Mouse (Mus musculus): ENCODE results near the gene Cacna1c. TPM values are rescaled to one million over a fixed set of nuclear protein-coding genes. Genes with fewer than 3 reads are reported as not detected.

Gene Cacna1c
- polyA plus RNA-seq, 1 experiment from 2014 or later = 4.7 TPM

DNA sequence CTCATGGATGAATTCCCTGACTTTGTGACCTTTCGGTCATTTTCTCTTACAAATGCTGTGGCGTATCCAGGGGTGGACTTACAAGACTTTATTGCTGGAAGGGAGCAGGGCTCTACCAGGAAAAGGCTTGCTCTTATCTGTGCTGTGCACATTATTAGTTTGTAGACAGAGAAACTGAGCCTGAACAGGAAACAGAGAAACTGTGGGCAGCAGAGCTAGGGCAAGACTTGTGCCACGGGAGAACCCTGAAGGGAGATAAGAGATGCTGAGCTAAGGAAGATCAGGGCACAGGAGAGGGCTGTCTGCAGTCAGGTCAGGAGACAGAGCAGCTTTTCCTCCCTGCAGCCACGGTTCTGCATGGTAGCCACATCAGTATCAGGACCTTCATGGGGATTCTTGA, 425.1 kb downstream of the Cacna1c start:
- Histone ChIP-seq H3K36me3 (ENCODE audit: control insufficient read depth, insufficient read depth, low read length) (peaks cover 6% of the 10 kb centered on the region; the same call in 1 of the 2 replicates), H3K4me2 (ENCODE audit: low read length) (no peak overlapping the region), H3K4me3 (ENCODE audit: low read length) (no peak overlapping the region), H3K9ac (ENCODE audit: low read depth, low read length) (no peak overlapping the region), H3K4me1 (ENCODE audit: control insufficient read depth, insufficient read depth, low read depth, low read length) (no peaks in the 10 kb centered on the region), H3K9me3 (ENCODE audit: control insufficient read depth, low read length) (no peaks in the 10 kb centered on the region; the same call in 1 of the 2 replicates), H3K27me3 (replicated peaks; ENCODE audit: control insufficient read depth, insufficient read depth, low read length) (no peaks in the 10 kb centered on the region), H3K27ac (ENCODE audit: low read depth, low read length) (no peak overlapping the region)
- no peak for ATAC-seq
- 87% methylated on average over 4 of the region's 4 CpGs for WGBS

DNA sequence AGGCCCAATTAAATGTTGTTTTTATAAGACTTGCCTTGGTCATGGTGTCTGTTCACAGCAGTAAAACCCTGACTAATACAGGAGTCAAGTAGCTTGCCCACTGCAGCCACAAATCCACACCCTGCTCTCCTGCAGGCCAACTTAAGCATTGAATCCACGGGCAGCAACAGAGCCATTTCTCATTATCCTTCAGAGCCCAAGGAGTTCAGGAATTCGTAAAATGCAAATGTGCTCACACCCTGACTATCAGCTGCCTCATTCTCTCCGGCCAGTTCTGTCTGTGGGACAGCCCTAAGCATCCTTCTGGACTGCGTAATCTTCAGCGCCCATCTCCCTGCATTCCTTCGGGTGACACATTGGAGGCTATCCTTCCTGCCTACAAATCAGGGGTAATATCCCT, 425.8 kb downstream of the Cacna1c start:
- Histone ChIP-seq H3K9me3 (ENCODE audit: control insufficient read depth, low read length) (no peaks in the 10 kb centered on the region; the same call in 1 of the 2 replicates), H3K36me3 (ENCODE audit: control insufficient read depth, insufficient read depth, low read length) (peaks cover 6% of the 10 kb centered on the region; the same call in 1 of the 2 replicates), H3K4me3 (ENCODE audit: low read length) (no peak overlapping the region), H3K4me2 (ENCODE audit: low read length) (no peak overlapping the region), H3K4me1 (ENCODE audit: control insufficient read depth, insufficient read depth, low read depth, low read length) (no peaks in the 10 kb centered on the region), H3K27me3 (replicated peaks; ENCODE audit: control insufficient read depth, insufficient read depth, low read length) (no peaks in the 10 kb centered on the region), H3K27ac (ENCODE audit: low read depth, low read length) (no peak overlapping the region), H3K9ac (ENCODE audit: low read depth, low read length) (no peak overlapping the region)
- WGBS = 78% methylated on average over 6 of the region's 6 CpGs
- no peak for ATAC-seq

DNA sequence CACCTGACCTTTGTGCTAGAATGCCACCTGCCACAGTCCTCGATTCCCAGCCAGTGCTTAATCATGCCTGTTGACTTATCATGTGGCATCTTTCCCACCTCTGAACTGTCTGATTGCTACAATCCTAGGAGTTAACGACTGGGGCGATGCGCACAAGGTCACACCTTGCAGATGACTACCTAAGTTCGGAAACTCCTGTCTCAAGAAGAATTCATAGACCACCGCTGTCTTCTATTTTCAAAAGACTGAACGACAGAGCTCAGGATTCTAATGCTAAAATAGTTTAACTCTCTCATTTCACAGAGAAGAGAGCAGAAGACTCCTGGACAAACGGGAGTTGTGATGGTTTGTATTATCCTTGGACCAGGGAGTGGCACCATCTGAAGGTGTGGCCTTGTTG, 426.4 kb downstream of the Cacna1c start:
- 93% methylated on average over 8 of the region's 8 CpGs for WGBS
- Histone ChIP-seq H3K27ac (ENCODE audit: low read depth, low read length) (no peak overlapping the region), H3K4me1 (ENCODE audit: control insufficient read depth, insufficient read depth, low read depth, low read length) (no peaks in the 10 kb centered on the region), H3K4me2 (ENCODE audit: low read length) (no peak overlapping the region), H3K9ac (ENCODE audit: low read depth, low read length) (no peak overlapping the region), H3K9me3 (ENCODE audit: control insufficient read depth, low read length) (no peaks in the 10 kb centered on the region), H3K4me3 (ENCODE audit: low read length) (no peak overlapping the region), H3K27me3 (replicated peaks; ENCODE audit: control insufficient read depth, insufficient read depth, low read length) (no peaks in the 10 kb centered on the region), H3K36me3 (ENCODE audit: control insufficient read depth, insufficient read depth, low read length) (peaks cover under 1% of the 10 kb centered on the region; the same call in 1 of the 2 replicates)
- no peak for ATAC-seq

GRCm38 (mm10) chr6:118767698-118768097, 428.5 kb downstream of the Cacna1c start:
- WGBS = 83% methylated on average over 6 of the region's 6 CpGs
- Histone ChIP-seq H3K36me3 (ENCODE audit: control insufficient read depth, insufficient read depth, low read length) (no peaks in the 10 kb centered on the region), H3K27ac (ENCODE audit: low read depth, low read length) (no peak overlapping the region), H3K4me3 (ENCODE audit: low read length) (no peak overlapping the region), H3K9me3 (ENCODE audit: control insufficient read depth, low read length) (no peaks in the 10 kb centered on the region), H3K27me3 (replicated peaks; ENCODE audit: control insufficient read depth, insufficient read depth, low read length) (no peaks in the 10 kb centered on the region), H3K4me2 (ENCODE audit: low read length) (no peak overlapping the region), H3K9ac (ENCODE audit: low read depth, low read length) (no peak overlapping the region), H3K4me1 (ENCODE audit: control insufficient read depth, insufficient read depth, low read depth, low read length) (no peaks in the 10 kb centered on the region)
- ATAC-seq = no peak

DNA sequence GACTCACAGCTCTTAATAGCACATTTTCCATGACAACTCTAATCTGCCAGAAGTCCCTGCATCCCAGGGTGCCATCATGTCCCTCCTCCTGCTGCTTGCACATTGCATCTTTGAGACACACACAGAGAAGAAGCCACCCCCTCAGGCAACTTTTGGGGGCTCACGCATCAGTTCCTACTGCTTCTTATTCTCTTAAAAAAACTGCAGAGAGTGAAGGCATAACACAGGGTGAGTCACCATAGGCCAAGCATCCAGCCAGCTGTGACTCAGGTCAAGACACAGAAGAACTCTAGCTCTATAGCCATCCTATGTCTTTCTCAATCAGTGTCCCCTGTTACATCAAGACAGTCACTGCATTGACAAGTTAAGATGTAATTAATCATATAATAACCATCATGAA, 431.0 kb downstream of the Cacna1c start:
- no peaks in the 10 kb centered on the region for H3K27me3 ChIP-seq (replicated peaks; ENCODE audit: control insufficient read depth, insufficient read depth, low read length)
- no peak overlapping the region for H3K9ac ChIP-seq (ENCODE audit: low read depth, low read length)
- H3K4me3 ChIP-seq (ENCODE audit: low read length) = no peak overlapping the region
- ATAC-seq = no peak
- 75% methylated on average over 1 of the region's 1 CpGs for WGBS
- H3K9me3 ChIP-seq (ENCODE audit: control insufficient read depth, low read length) = no peaks in the 10 kb centered on the region
- H3K4me1 ChIP-seq (ENCODE audit: control insufficient read depth, insufficient read depth, low read depth, low read length) = no peaks in the 10 kb centered on the region
- H3K27ac ChIP-seq (ENCODE audit: low read depth, low read length) = no peak overlapping the region
- no peaks in the 10 kb centered on the region for H3K36me3 ChIP-seq (ENCODE audit: control insufficient read depth, insufficient read depth, low read length)
- no peak overlapping the region for H3K4me2 ChIP-seq (ENCODE audit: low read length)

GRCm38 (mm10) chr6:118759015-118759414, 437.2 kb downstream of the Cacna1c start:
- H3K9me3 ChIP-seq (ENCODE audit: control insufficient read depth, low read length) = no peaks in the 10 kb centered on the region
- H3K27ac ChIP-seq (ENCODE audit: low read depth, low read length) = no peak overlapping the region
- no peaks in the 10 kb centered on the region for H3K27me3 ChIP-seq (replicated peaks; ENCODE audit: control insufficient read depth, insufficient read depth, low read length)
- no peak overlapping the region for H3K9ac ChIP-seq (ENCODE audit: low read depth, low read length)
- H3K4me3 ChIP-seq (ENCODE audit: low read length) = no peak overlapping the region
- no peak for ATAC-seq
- H3K36me3 ChIP-seq (ENCODE audit: control insufficient read depth, insufficient read depth, low read length) = no peaks in the 10 kb centered on the region
- no peak overlapping the region for H3K4me2 ChIP-seq (ENCODE audit: low read length)
- no peaks in the 10 kb centered on the region; the same call in 1 of the 2 replicates for H3K4me1 ChIP-seq (ENCODE audit: control insufficient read depth, insufficient read depth, low read depth, low read length)
- 87% methylated on average over 5 of the region's 5 CpGs for WGBS

DNA sequence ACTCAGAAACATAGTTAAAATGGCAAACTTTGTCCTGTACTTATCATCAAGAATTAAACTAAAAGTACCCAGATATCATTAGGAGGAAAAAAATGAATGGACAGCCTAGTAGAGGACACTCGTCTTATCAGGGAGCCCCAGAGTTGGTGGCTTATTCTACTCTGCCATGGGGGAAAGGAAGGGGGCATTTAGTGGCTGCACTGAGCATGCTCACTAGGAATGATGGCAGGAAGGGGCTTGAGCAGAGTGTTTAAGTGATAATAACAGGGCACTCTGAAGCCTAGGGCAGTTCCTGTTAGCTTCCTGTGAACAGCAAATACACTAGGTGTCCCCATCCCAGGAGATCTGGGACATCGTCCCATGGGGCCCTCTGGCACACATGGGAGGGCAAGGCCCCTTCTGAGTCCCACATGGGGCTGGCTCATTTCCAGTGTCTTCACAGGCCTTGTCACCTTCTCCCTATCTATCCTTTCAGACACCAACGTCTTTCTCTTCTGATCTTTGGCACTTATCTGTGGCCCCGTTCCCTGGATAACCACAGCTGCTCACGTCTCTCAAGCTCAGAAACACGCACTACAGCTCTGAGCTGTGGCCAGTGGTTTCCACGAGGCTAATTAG, 437.8 kb downstream of the Cacna1c start:
- 0 out of 2 replicates have a peak, but pooled peaks have one; percentile 12 for ATAC-seq
- no peak overlapping the region for H3K4me2 ChIP-seq (ENCODE audit: low read length)
- no peak overlapping the region for H3K4me3 ChIP-seq (ENCODE audit: low read length)
- 62% methylated on average over 7 of the region's 7 CpGs for WGBS
- no peak overlapping the region for H3K27ac ChIP-seq (ENCODE audit: low read depth, low read length)
- H3K9me3 ChIP-seq (ENCODE audit: control insufficient read depth, low read length) = no peaks in the 10 kb centered on the region
- H3K27me3 ChIP-seq (replicated peaks; ENCODE audit: control insufficient read depth, insufficient read depth, low read length) = no peaks in the 10 kb centered on the region
- peaks cover 4% of the 10 kb centered on the region; the same call in 1 of the 2 replicates for H3K4me1 ChIP-seq (ENCODE audit: control insufficient read depth, insufficient read depth, low read depth, low read length)
- H3K36me3 ChIP-seq (ENCODE audit: control insufficient read depth, insufficient read depth, low read length) = no peaks in the 10 kb centered on the region
- no peak overlapping the region for H3K9ac ChIP-seq (ENCODE audit: low read depth, low read length)

DNA sequence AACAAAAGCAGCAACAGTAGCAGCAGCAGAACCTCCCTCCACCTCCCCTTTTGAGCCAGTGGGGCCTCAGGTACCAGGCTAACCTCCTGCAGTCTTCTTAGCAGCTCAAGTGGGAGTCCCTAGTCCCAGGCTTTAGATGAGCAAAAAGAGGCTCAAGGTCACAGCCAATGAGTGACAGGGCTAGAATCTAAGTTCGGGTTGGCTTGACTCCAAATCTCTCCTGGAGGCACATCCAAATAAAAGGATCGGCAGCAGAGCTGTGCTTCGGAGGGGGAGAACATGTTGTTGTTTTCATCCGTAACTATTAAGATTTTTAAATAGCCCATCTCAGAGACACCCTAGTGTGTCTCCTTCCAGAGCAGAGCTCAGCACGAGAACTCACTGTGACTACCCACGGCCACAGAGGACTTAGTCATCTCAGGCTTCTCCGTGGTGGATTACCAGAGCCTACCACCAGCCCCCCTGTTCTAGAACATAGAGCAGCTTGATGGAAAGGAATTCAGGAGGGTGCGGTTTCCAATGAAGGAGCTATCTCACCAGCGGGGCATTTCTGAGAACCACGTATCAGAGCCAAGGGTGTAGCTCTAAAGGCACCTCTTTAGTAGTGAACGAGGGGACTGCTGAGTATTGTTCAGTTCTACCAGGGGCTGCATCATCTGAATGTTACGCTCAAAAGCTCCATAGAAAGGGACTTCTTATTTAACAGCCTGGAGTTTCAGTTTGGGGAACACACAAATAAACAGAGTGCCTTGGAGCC, 438.5 kb downstream of the Cacna1c start:
- no peaks in the 10 kb centered on the region for H3K9me3 ChIP-seq (ENCODE audit: control insufficient read depth, low read length)

DNA sequence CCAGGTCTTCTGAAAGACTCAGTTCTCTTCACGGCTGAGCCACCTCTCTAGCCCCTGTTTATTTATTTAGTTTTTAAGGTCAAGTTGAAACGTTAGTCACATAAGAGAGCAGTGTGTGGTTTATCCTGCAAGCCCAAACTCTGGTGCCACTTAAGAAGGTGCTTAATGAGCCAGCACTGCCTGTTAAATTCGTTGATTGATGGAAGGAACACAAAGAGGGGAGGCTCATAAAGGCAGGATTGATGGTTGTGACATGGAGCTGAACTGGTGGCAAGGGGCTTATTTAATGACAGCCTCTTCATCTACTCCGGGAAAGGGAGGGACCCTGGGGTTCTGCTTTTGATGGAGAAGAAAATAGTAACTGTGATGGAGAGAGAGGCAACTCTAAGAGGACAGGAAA, 439.7 kb downstream of the Cacna1c start:
- peaks cover 4% of the 10 kb centered on the region; the same call in 1 of the 2 replicates for H3K4me1 ChIP-seq (ENCODE audit: control insufficient read depth, insufficient read depth, low read depth, low read length)
- H3K27me3 ChIP-seq (replicated peaks; ENCODE audit: control insufficient read depth, insufficient read depth, low read length) = no peaks in the 10 kb centered on the region
- 29% methylated on average over 4 of the region's 4 CpGs for WGBS
- H3K4me2 ChIP-seq (ENCODE audit: low read length) = no peak overlapping the region
- ATAC-seq = 0 out of 2 replicates have a peak, but pooled peaks have one; percentile 35
- no peak overlapping the region for H3K9ac ChIP-seq (ENCODE audit: low read depth, low read length)
- no peaks in the 10 kb centered on the region; the same call in 1 of the 2 replicates for H3K36me3 ChIP-seq (ENCODE audit: control insufficient read depth, insufficient read depth, low read length)
- no peak overlapping the region for H3K27ac ChIP-seq (ENCODE audit: low read depth, low read length)
- H3K9me3 ChIP-seq (ENCODE audit: control insufficient read depth, low read length) = no peaks in the 10 kb centered on the region
- H3K4me3 ChIP-seq (ENCODE audit: low read length) = no peak overlapping the region

More for the DNA sequence above, 438.5 kb downstream of the Cacna1c start:
- H3K4me3 ChIP-seq (ENCODE audit: low read length) = no peak overlapping the region
- 65% methylated on average over 12 of the region's 12 CpGs for WGBS
- no peak overlapping the region for H3K9ac ChIP-seq (ENCODE audit: low read depth, low read length)
- H3K4me2 ChIP-seq (ENCODE audit: low read length) = no peak overlapping the region
- no peaks in the 10 kb centered on the region for H3K27me3 ChIP-seq (replicated peaks; ENCODE audit: control insufficient read depth, insufficient read depth, low read length)
- no peak overlapping the region for H3K27ac ChIP-seq (ENCODE audit: low read depth, low read length)
- ATAC-seq = no peak
- peaks cover 4% of the 10 kb centered on the region; the same call in 1 of the 2 replicates for H3K4me1 ChIP-seq (ENCODE audit: control insufficient read depth, insufficient read depth, low read depth, low read length)
- H3K36me3 ChIP-seq (ENCODE audit: control insufficient read depth, insufficient read depth, low read length) = no peaks in the 10 kb centered on the region

Data from hindbrain, embryonic 16.5 days (tissue).